Mouse (Mus musculus): ENCODE data around the gene Tbc1d10a. TPM values are rescaled to one million over a fixed set of nuclear protein-coding genes. Genes with fewer than 3 reads are reported as not detected.

The Tbc1d10a gene
- polyA plus RNA-seq, 1 experiment from 2014 or later, result 31.0 TPM

DNA sequence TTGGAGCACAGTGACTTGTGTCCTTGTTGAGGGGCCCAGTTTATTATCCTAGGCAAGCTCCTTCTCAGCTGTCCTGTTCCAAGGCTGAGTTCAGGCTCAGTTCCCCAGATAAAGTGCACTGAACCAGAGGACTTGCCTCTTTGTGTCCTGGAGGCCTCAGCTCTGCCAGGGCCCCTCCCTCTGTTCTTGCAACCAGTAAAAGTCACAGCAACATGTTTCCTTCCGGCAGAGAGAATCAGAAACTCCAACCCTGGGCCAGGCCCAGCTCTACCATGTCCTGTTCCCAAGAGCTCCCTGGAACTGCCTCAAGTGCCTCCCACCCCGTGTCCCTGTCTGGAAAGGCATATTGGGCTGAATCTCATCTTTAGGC is 17.1 kb downstream of the Tbc1d10a start:
- Histone ChIP-seq H3K9ac (ENCODE audit: low read depth, low read length) (no peak overlapping the region), H3K4me2 (ENCODE audit: low read depth, low read length) (no peak overlapping the region), H3K27ac (replicated peaks; ENCODE audit: low read depth, low read length) (no peak overlapping the region), H3K9me3 (ENCODE audit: control insufficient read depth, low read length) (no peaks in the 10 kb centered on the region), H3K27me3 (replicated peaks; ENCODE audit: control insufficient read depth, insufficient read depth, low read length) (no peaks in the 10 kb centered on the region), H3K4me3 (ENCODE audit: low read depth, low read length) (no peak overlapping the region), H3K4me1 (ENCODE audit: control insufficient read depth, insufficient read depth, low read length) (peaks cover 5% of the 10 kb centered on the region; the same call in 1 of the 2 replicates), H3K36me3 (ENCODE audit: control insufficient read depth, insufficient read depth, low read length) (peaks cover 23% of the 10 kb centered on the region)
- ATAC-seq (ENCODE audit: low read depth), result no peak
- 31% methylated on average over 2 of the region's 2 CpGs for WGBS
- no peak for DNase-seq (ENCODE audit: low spot score)

DNA sequence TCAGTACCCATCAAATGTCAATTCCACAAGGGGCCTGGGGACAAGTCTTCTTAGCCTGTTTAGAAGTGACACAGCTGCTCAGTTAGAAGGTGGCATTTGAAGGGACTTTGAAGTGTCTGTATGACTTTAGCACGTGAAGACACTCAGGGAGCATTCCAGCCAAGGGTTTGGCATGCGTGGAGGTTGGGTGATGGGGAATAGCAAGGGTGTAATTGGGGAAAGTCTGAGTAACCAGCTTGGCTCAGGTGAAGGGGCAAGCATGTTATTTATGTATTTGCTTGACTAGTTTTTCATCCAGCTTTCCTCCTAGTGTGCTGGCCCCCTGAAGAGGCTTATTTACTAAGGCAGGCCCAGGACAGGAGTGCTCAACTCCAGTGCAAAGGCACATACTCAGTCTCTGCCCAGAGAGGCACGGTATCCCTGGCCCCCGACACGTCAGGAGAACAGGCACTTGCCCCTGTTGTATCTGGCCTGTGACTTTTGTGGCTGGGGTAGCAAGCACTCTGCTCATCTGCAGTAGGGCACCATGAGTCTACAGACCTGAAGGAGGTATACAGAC is 18.6 kb downstream of the Tbc1d10a start:
- DNase-seq (ENCODE audit: low spot score), result no peak
- WGBS, result 83% methylated on average over 5 of the region's 5 CpGs
- no peak overlapping the region for H3K27ac ChIP-seq (replicated peaks; ENCODE audit: low read depth, low read length)
- H3K4me1 ChIP-seq (ENCODE audit: control insufficient read depth, insufficient read depth, low read length), result no peaks in the 10 kb centered on the region
- H3K36me3 ChIP-seq (ENCODE audit: control insufficient read depth, insufficient read depth, low read length), result peaks cover 31% of the 10 kb centered on the region
- no peak overlapping the region for H3K9ac ChIP-seq (ENCODE audit: low read depth, low read length)
- H3K4me2 ChIP-seq (ENCODE audit: low read depth, low read length), result no peak overlapping the region
- no peaks in the 10 kb centered on the region for H3K9me3 ChIP-seq (ENCODE audit: control insufficient read depth, low read length)
- no peak for ATAC-seq (ENCODE audit: low read depth)
- H3K4me3 ChIP-seq (ENCODE audit: low read depth, low read length), result no peak overlapping the region
- H3K27me3 ChIP-seq (replicated peaks; ENCODE audit: control insufficient read depth, insufficient read depth, low read length), result no peaks in the 10 kb centered on the region

- Histone ChIP-seq H3K9me3 (ENCODE audit: control insufficient read depth, low read length) (no peaks in the 10 kb centered on the region), H3K27me3 (replicated peaks; ENCODE audit: control insufficient read depth, insufficient read depth, low read length) (no peaks in the 10 kb centered on the region), H3K27ac (replicated peaks; ENCODE audit: low read depth, low read length) (no peak overlapping the region), H3K4me2 (ENCODE audit: low read depth, low read length) (no peak overlapping the region), H3K4me3 (ENCODE audit: low read depth, low read length) (no peak overlapping the region), H3K4me1 (ENCODE audit: control insufficient read depth, insufficient read depth, low read length) (no peaks in the 10 kb centered on the region), H3K36me3 (ENCODE audit: control insufficient read depth, insufficient read depth, low read length) (peaks cover 37% of the 10 kb centered on the region), H3K9ac (ENCODE audit: low read depth, low read length) (no peak overlapping the region)
- ATAC-seq (ENCODE audit: low read depth), result no peak
- 85% methylated on average over 7 of the region's 7 CpGs for WGBS
- no peak for DNase-seq (ENCODE audit: low spot score)
Measured at GRCm38 (mm10) chr11:4205951-4206350, 19.4 kb downstream of the Tbc1d10a start.

- no peak overlapping the region for H3K27ac ChIP-seq (replicated peaks; ENCODE audit: low read depth, low read length)
- no peaks in the 10 kb centered on the region for H3K27me3 ChIP-seq (replicated peaks; ENCODE audit: control insufficient read depth, insufficient read depth, low read length)
- H3K4me2 ChIP-seq (ENCODE audit: low read depth, low read length), result no peak overlapping the region
- DNase-seq (ENCODE audit: low spot score), result no peak
- WGBS, result 72% methylated on average over 6 of the region's 6 CpGs
- H3K4me3 ChIP-seq (ENCODE audit: low read depth, low read length), result no peak overlapping the region
- no peaks in the 10 kb centered on the region for H3K4me1 ChIP-seq (ENCODE audit: control insufficient read depth, insufficient read depth, low read length)
- ATAC-seq (ENCODE audit: low read depth), result no peak
- H3K9me3 ChIP-seq (ENCODE audit: control insufficient read depth, low read length), result no peaks in the 10 kb centered on the region
- H3K9ac ChIP-seq (ENCODE audit: low read depth, low read length), result no peak overlapping the region
- peaks cover 42% of the 10 kb centered on the region for H3K36me3 ChIP-seq (ENCODE audit: control insufficient read depth, insufficient read depth, low read length)
Measured at GRCm38 (mm10) chr11:4206563-4206962, 20.0 kb downstream of the Tbc1d10a start.

- H3K27me3 ChIP-seq (replicated peaks; ENCODE audit: control insufficient read depth, insufficient read depth, low read length), result no peaks in the 10 kb centered on the region
- H3K27ac ChIP-seq (replicated peaks; ENCODE audit: low read depth, low read length), result no peak overlapping the region
- no peak overlapping the region for H3K4me2 ChIP-seq (ENCODE audit: low read depth, low read length)
- no peak for DNase-seq (ENCODE audit: low spot score)
- no peaks in the 10 kb centered on the region for H3K4me1 ChIP-seq (ENCODE audit: control insufficient read depth, insufficient read depth, low read length)
- H3K9ac ChIP-seq (ENCODE audit: low read depth, low read length), result no peak overlapping the region
- WGBS, result 89% methylated on average over 9 of the region's 9 CpGs
- peaks cover 46% of the 10 kb centered on the region for H3K36me3 ChIP-seq (ENCODE audit: control insufficient read depth, insufficient read depth, low read length)
- no peak overlapping the region for H3K4me3 ChIP-seq (ENCODE audit: low read depth, low read length)
- ATAC-seq (ENCODE audit: low read depth), result no peak
- no peaks in the 10 kb centered on the region for H3K9me3 ChIP-seq (ENCODE audit: control insufficient read depth, low read length)
Measured at GRCm38 (mm10) chr11:4207655-4208054, 21.1 kb downstream of the Tbc1d10a start.

DNA sequence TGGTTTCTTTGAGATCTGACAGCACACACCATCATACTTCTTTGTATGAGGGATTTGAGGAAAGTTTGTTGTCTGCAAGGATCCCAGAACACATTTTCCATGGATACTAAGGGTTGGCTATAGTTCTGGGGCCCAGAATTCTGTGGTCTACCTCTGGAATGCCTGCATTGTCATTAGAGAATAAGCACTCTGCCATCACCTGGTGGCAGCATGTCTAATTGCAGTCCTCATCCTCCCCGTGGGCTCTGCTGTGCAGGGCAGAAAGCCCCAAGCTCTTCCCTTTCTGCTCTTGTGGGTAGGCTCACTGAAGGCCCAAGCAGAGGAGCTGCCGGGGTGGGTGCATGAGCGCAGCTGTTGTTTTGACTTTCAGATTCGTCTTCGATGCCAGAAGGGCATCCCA is 23.0 kb downstream of the Tbc1d10a start:
- DNase-seq (ENCODE audit: low spot score) (no peak), ATAC-seq (ENCODE audit: low read depth) (0 out of 2 replicates have a peak, but pooled peaks have one; percentile 15)
- Histone ChIP-seq H3K9me3 (ENCODE audit: control insufficient read depth, low read length) (no peaks in the 10 kb centered on the region), H3K9ac (ENCODE audit: low read depth, low read length) (no peak overlapping the region), H3K4me3 (ENCODE audit: low read depth, low read length) (no peak overlapping the region), H3K27me3 (replicated peaks; ENCODE audit: control insufficient read depth, insufficient read depth, low read length) (no peaks in the 10 kb centered on the region), H3K36me3 (ENCODE audit: control insufficient read depth, insufficient read depth, low read length) (peaks cover 65% of the 10 kb centered on the region), H3K4me1 (ENCODE audit: control insufficient read depth, insufficient read depth, low read length) (no peaks in the 10 kb centered on the region), H3K27ac (replicated peaks; ENCODE audit: low read depth, low read length) (no peak overlapping the region), H3K4me2 (ENCODE audit: low read depth, low read length) (no peak overlapping the region)
- whole genome bisulfite sequencing, result 82% methylated on average over 5 of the region's 5 CpGs

DNA sequence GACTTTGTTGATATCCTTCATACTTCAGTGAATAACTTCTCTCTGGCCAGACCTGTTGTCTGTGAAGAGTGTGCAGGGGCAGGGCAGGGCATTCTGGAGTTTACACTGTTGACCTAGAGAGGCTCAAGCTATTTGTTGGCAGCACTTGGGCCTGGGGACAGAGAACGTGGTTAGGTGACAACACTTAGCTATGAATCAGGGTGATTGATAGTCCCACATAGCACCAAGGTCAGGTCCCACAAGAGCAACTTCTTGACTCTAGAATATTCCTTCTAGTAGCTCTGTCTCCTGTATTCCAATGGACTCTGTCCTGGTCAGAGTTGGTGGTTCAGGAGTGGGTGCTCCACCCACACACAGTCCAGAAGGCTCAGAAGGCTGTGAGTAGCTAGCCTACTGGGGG is 24.2 kb downstream of the Tbc1d10a start:
- Histone ChIP-seq H3K9ac (ENCODE audit: low read depth, low read length) (no peak overlapping the region), H3K4me2 (ENCODE audit: low read depth, low read length) (no peak overlapping the region)

DNA sequence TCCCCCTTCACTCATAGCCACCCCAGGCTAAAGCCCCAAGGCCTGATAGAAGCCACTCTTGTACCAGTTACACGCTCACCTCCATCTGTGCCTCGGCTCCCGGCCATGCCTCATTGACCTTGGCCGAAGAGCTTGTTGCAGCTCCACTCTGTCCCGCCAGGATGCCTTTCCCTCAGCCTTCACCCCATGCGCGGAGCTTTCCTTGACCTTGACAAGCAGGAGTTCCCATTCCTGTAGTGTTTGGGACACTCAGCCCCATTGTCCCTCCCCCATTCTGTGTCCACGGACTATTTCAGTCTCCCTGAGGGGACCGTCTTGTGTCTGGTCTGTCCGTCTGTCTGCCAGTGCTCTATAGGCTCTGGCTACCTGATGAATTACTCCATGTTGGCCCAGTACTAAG is 26.5 kb downstream of the Tbc1d10a start:
- WGBS, result 92% methylated on average over 10 of the region's 10 CpGs
- Histone ChIP-seq H3K27me3 (replicated peaks; ENCODE audit: control insufficient read depth, insufficient read depth, low read length) (no peaks in the 10 kb centered on the region), H3K4me1 (ENCODE audit: control insufficient read depth, insufficient read depth, low read length) (no peaks in the 10 kb centered on the region), H3K9me3 (ENCODE audit: control insufficient read depth, low read length) (no peaks in the 10 kb centered on the region), H3K4me2 (ENCODE audit: low read depth, low read length) (no peak overlapping the region), H3K9ac (ENCODE audit: low read depth, low read length) (no peak overlapping the region), H3K4me3 (ENCODE audit: low read depth, low read length) (no peak overlapping the region), H3K27ac (replicated peaks; ENCODE audit: low read depth, low read length) (no peak overlapping the region), H3K36me3 (ENCODE audit: control insufficient read depth, insufficient read depth, low read length) (peaks cover 61% of the 10 kb centered on the region)
- DNase-seq (ENCODE audit: low spot score) (no peak), ATAC-seq (ENCODE audit: low read depth) (no peak)

More for the DNA sequence above, 24.2 kb downstream of the Tbc1d10a start:
- DNase-seq (ENCODE audit: low spot score), result no peak
- Histone ChIP-seq H3K4me1 (ENCODE audit: control insufficient read depth, insufficient read depth, low read length) (no peaks in the 10 kb centered on the region), H3K27ac (replicated peaks; ENCODE audit: low read depth, low read length) (no peak overlapping the region), H3K9me3 (ENCODE audit: control insufficient read depth, low read length) (no peaks in the 10 kb centered on the region), H3K27me3 (replicated peaks; ENCODE audit: control insufficient read depth, insufficient read depth, low read length) (no peaks in the 10 kb centered on the region), H3K36me3 (ENCODE audit: control insufficient read depth, insufficient read depth, low read length) (peaks cover 73% of the 10 kb centered on the region), H3K4me3 (ENCODE audit: low read depth, low read length) (no peak overlapping the region)
- WGBS, result 94% methylated on average over 1 of the region's 1 CpGs
- no peak for ATAC-seq (ENCODE audit: low read depth)

DNA sequence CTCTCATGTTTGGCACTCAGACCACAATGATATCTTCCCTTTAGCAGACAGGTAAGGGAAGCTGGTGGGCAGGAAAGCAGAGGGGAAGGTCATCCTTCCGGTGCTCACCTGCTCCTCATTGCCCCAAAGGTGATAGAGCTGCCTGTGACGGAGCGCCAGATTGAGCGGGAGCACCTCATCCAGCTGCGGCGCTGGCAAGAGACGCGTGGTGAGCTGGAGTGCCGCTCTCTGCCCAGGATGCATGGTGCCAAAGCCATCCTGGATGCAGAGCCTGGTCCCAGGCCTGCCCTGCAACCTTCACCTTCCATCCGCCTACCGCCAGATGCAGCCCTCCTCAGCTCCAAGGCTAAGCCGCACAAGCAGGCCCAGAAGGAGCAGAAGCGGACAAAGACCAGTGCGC is 28.0 kb downstream of the Tbc1d10a start:
- Histone ChIP-seq H3K36me3 (ENCODE audit: control insufficient read depth, insufficient read depth, low read length) (peaks cover 50% of the 10 kb centered on the region), H3K9me3 (ENCODE audit: control insufficient read depth, low read length) (no peaks in the 10 kb centered on the region), H3K9ac (ENCODE audit: low read depth, low read length) (no peak overlapping the region), H3K27me3 (replicated peaks; ENCODE audit: control insufficient read depth, insufficient read depth, low read length) (peaks cover 4% of the 10 kb centered on the region; the same call in 1 of the 2 replicates), H3K4me1 (ENCODE audit: control insufficient read depth, insufficient read depth, low read length) (no peaks in the 10 kb centered on the region), H3K27ac (replicated peaks; ENCODE audit: low read depth, low read length) (no peak overlapping the region), H3K4me2 (ENCODE audit: low read depth, low read length) (no peak overlapping the region), H3K4me3 (ENCODE audit: low read depth, low read length) (no peak overlapping the region)
- DNase-seq (ENCODE audit: low spot score) (no peak), ATAC-seq (ENCODE audit: low read depth) (no peak)
- WGBS, result 91% methylated on average over 14 of the region's 14 CpGs

Data from embryonic facial prominence, embryonic 14.5 days (tissue).